Mouse (Mus musculus): ENCODE data around the gene Chst11. TPM values are rescaled to one million over a fixed set of nuclear protein-coding genes. Genes with fewer than 3 reads are reported as not detected.

Gene Chst11
- total RNA-seq, 1 experiment from 2014 or later = 31.9 TPM

- peak; percentile 17; the same call in 1 of the 2 replicates for ATAC-seq (ENCODE audit: extremely low read depth, insufficient number of reproducible peaks, low FRiP score, poor library complexity, severe bottlenecking)
Observed at GRCm38 (mm10) chr10:83182573-83182960, 197.3 kb downstream of the Chst11 start.

GRCm38 (mm10) chr10:83183634-83184479 lies 198.6 kb downstream of the Chst11 start:
- ATAC-seq (ENCODE audit: extremely low read depth, insufficient number of reproducible peaks, low FRiP score, poor library complexity, severe bottlenecking) = peak; percentile 47

- ATAC-seq (ENCODE audit: extremely low read depth, insufficient number of reproducible peaks, low FRiP score, poor library complexity, severe bottlenecking) = peak; percentile 21; the same call in 1 of the 2 replicates
Observed at GRCm38 (mm10) chr10:83184480-83185069, 199.3 kb downstream of the Chst11 start.

- no peak for ATAC-seq (ENCODE audit: extremely low read depth, insufficient number of reproducible peaks, low FRiP score, poor library complexity, severe bottlenecking)
Observed at GRCm38 (mm10) chr10:83185121-83185520, 199.8 kb downstream of the Chst11 start.

GRCm38 (mm10) chr10:83186167-83186566 lies 200.9 kb downstream of the Chst11 start:
- no peak for ATAC-seq (ENCODE audit: extremely low read depth, insufficient number of reproducible peaks, low FRiP score, poor library complexity, severe bottlenecking)

- no peak for ATAC-seq (ENCODE audit: extremely low read depth, insufficient number of reproducible peaks, low FRiP score, poor library complexity, severe bottlenecking)
Observed at GRCm38 (mm10) chr10:83186984-83187383, 201.7 kb downstream of the Chst11 start.

- ATAC-seq (ENCODE audit: extremely low read depth, insufficient number of reproducible peaks, low FRiP score, poor library complexity, severe bottlenecking) = no peak
Observed at GRCm38 (mm10) chr10:83189071-83189470, 203.8 kb downstream of the Chst11 start.

- ATAC-seq (ENCODE audit: extremely low read depth, insufficient number of reproducible peaks, low FRiP score, poor library complexity, severe bottlenecking) = no peak
Observed at GRCm38 (mm10) chr10:83191476-83191875, 206.2 kb downstream of the Chst11 start.

GRCm38 (mm10) chr10:83191982-83192381 lies 206.7 kb downstream of the Chst11 start:
- ATAC-seq (ENCODE audit: extremely low read depth, insufficient number of reproducible peaks, low FRiP score, poor library complexity, severe bottlenecking) = no peak

- peak; percentile 72 for ATAC-seq (ENCODE audit: extremely low read depth, insufficient number of reproducible peaks, low FRiP score, poor library complexity, severe bottlenecking)
Observed at GRCm38 (mm10) chr10:83197690-83198336, 212.5 kb downstream of the Chst11 start.

- no peak for ATAC-seq (ENCODE audit: extremely low read depth, insufficient number of reproducible peaks, low FRiP score, poor library complexity, severe bottlenecking)
Observed at GRCm38 (mm10) chr10:83198692-83199091, 213.4 kb downstream of the Chst11 start.

GRCm38 (mm10) chr10:83199290-83199689 lies 214.0 kb downstream of the Chst11 start:
- no peak for ATAC-seq (ENCODE audit: extremely low read depth, insufficient number of reproducible peaks, low FRiP score, poor library complexity, severe bottlenecking)

- ATAC-seq (ENCODE audit: extremely low read depth, insufficient number of reproducible peaks, low FRiP score, poor library complexity, severe bottlenecking) = no peak
Observed at GRCm38 (mm10) chr10:83201525-83201924, 216.2 kb downstream of the Chst11 start.

- no peak for ATAC-seq (ENCODE audit: extremely low read depth, insufficient number of reproducible peaks, low FRiP score, poor library complexity, severe bottlenecking)
Observed at GRCm38 (mm10) chr10:83202906-83203702, 217.8 kb downstream of the Chst11 start.

- no peak for ATAC-seq (ENCODE audit: extremely low read depth, insufficient number of reproducible peaks, low FRiP score, poor library complexity, severe bottlenecking)
Observed at GRCm38 (mm10) chr10:83208436-83208835, 223.1 kb downstream of the Chst11 start.

- no peak for ATAC-seq (ENCODE audit: extremely low read depth, insufficient number of reproducible peaks, low FRiP score, poor library complexity, severe bottlenecking)
Observed at GRCm38 (mm10) chr10:83209388-83209787, 224.1 kb downstream of the Chst11 start.

- ATAC-seq (ENCODE audit: extremely low read depth, insufficient number of reproducible peaks, low FRiP score, poor library complexity, severe bottlenecking) = no peak
Observed at GRCm38 (mm10) chr10:83210122-83210521, 224.8 kb downstream of the Chst11 start.

GRCm38 (mm10) chr10:83210968-83211583 lies 225.8 kb downstream of the Chst11 start:
- ATAC-seq (ENCODE audit: extremely low read depth, insufficient number of reproducible peaks, low FRiP score, poor library complexity, severe bottlenecking) = no peak

GRCm38 (mm10) chr10:83212618-83213017 lies 227.3 kb downstream of the Chst11 start:
- ATAC-seq (ENCODE audit: extremely low read depth, insufficient number of reproducible peaks, low FRiP score, poor library complexity, severe bottlenecking) = no peak

Data from neutrophil, adult 5-6 weeks (primary cell).